Mouse (Mus musculus) splenic B cell, adult 2 months (primary cell): ENCODE results near the gene Epn2.

Source experiments
- DNase-seq: peaks from one replicate; pipeline ENCODE4 v3.0.0-alpha.2; 2011; ENCODE audit warnings: low read depth, low spot score
- H3K27me3 ChIP-seq: 2 replicates; pipeline ENCODE4 v1.6.1; 2012; ENCODE audit warnings: mild to moderate bottlenecking, low read length, moderate library complexity, mixed read lengths; ENCODE audit not compliant: control insufficient read depth, poor library complexity, insufficient read depth, severe bottlenecking
- H3K36me3 ChIP-seq: 2 replicates; pipeline ENCODE4 v1.6.1; 2012; ENCODE audit warnings: mild to moderate bottlenecking, low read length, moderate library complexity, mixed read lengths; ENCODE audit not compliant: control insufficient read depth, poor library complexity, insufficient read depth, severe bottlenecking

Epn2 gene

DNA sequence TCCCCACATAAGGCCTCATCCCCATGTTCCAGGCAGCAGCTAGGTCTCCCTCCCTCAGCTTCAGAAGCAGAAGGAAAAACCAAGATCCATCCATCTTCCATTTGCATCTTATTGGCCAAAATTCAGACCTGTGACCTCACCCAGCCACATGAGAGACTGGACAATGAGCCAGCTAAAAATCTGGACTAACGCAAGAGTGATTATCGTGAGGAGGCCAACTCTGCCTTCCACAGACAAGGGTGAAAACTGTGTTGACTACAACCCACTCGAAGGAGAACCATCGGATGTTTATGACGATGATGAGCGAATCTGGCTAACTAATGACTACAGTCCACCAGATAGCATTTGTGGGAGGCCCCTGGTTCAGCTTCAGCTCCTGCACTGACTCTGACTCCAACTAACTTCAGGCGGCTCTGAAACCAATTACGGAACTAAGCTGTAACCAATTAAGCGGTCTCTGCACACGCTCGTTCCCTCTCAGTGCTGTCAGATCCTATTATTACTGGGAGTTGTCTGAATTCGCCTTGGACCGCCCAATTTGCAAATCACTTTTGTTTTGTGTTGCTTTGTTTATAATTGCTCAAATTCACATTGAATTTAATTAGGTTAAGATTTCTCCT, 96.2 kb downstream of the Epn2 start:
- H3K36me3 ChIP-seq = no peaks in the 10 kb centered on the region
- H3K27me3 ChIP-seq = no peaks in the 10 kb centered on the region
- no peak for DNase-seq

DNA sequence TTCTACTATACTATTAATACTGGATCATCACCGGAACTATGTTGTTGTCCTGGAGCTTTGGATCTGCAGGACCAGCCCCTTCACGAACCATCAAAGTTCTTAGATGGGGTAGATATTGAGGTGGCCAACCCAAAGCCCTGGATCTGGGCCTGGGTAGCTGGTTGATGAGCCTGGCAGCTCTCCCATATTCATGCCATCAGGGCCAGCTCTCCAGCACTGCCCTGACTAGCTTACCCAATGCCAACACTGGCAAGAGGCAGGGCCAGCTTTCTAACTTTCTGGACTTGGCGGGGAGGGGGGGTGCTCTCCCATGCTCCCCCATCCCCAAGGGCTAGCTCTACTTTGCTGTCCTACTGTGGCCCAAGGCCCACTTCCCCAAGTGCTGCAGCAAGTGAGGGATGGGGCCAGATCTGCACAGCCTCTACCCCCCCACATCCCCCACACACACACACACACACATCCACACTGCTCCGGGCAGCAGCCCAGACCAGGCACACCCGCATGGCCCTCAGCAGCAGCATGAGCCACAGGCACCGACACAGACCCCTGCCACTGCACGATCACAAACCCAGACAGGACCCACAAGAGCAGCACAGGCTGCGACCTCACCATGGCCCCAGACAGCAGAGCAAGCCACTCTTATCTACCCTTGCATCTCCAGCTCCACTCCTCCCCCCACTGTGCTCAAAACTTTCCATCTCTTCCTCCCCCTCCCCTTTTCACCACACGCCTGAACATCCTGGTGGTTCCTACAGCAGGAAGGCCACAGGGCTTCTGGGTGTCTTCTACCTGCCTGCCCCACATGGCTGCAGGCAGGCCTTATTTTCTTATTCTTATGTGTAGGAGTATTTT, 98.0 kb downstream of the Epn2 start:
- DNase-seq = no peak

DNA sequence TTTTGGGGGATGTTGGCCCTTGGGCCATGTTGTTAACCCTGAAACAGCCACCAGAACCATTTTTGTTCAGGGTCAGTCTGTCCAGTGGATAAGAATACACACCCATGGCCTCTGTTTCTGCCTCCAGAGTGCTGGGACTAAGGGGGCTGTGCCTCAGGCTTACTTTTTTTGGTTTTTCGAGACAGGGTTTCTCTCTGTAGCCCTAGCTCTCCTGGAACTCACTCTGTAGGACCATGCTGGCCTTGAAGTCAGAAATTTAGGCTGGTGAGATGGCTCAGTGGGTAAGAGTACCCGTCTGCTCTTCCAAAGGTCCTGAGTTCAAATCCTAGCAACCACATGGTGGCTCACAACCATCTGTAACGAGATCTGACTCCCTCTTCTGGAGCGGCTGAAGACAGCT, 100.7 kb downstream of the Epn2 start:
- Histone ChIP-seq H3K36me3 (no peaks in the 10 kb centered on the region), H3K27me3 (no peaks in the 10 kb centered on the region)
- no peak for DNase-seq

More for the DNA sequence above, 98.0 kb downstream of the Epn2 start:
- Histone ChIP-seq H3K27me3 (no peaks in the 10 kb centered on the region), H3K36me3 (no peaks in the 10 kb centered on the region)

DNA sequence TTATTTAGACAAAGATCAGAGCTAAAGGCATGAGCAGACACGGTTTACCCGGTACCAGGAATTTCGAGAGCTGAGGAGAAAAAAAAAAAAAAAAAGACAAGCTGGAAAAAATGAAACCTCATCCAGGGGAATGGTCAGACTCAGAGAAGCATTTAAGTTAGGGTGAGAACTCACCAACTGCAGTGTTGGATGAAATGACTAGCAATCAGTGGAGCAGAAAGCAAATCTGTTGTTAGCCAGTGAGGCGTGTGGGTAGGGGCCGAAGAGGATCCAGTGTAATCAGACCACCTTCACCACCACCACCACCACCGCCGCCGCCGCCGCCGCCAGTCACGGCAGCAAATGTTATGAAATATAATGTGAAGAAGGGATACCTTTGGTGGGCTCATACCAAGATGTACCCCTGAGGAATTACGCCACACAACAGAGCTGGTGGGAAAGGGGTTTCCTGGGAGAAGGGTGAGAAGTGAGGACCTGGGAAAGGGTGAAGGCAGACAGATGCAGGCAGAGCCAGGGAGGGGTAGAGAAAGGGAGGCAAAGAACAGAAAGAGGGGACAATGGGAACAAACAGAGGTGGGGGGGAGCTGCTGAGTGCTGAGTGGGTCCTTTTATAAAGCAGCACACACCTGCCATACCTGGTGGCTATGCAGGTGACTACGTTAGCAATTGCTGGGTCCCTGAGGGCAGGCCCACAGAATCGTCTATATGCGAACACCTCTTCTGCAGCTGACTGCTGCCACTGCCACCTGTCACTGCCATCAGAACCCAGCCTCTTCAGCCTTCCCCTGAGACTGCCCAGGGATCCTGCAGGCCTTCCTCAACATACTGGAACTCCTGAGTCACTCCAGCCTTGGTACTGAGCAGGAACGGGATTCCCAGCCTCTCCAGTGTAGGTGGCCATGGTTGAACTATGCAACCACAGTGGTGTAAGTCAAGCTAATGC, 101.7 kb downstream of the Epn2 start:
- no peak for DNase-seq
- no peaks in the 10 kb centered on the region for H3K36me3 ChIP-seq
- H3K27me3 ChIP-seq = no peaks in the 10 kb centered on the region

DNA sequence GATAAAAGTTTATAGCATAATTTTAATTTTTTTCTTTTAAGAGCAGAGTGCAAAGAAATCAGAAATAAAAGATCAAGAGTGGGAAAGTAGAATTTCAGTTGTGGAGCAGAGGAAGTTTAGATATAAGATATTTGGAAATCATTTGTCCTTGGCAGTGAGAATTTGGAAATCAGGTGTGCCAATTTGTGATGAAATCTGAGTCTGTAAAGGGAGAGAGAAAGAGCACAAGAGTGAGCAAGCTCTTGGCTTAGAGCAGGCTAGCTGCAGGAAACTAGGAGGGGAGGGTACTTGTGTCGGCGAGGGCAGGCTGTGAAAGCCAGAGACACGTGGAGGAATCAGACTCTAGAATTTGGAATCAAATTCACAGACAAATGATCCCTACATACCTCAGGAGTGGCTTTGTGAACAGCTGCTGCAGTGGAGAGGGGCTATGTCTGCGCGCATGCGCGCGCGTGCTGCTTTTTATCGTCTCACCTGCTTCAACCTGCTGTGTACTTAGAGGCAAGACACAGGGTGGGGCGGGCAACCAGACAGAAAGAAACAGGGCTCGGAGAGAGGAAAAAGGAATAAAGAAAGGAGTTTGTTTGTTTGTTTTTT, 102.6 kb downstream of the Epn2 start:
- DNase-seq = no peak
- no peaks in the 10 kb centered on the region for H3K27me3 ChIP-seq
- no peaks in the 10 kb centered on the region for H3K36me3 ChIP-seq

DNA sequence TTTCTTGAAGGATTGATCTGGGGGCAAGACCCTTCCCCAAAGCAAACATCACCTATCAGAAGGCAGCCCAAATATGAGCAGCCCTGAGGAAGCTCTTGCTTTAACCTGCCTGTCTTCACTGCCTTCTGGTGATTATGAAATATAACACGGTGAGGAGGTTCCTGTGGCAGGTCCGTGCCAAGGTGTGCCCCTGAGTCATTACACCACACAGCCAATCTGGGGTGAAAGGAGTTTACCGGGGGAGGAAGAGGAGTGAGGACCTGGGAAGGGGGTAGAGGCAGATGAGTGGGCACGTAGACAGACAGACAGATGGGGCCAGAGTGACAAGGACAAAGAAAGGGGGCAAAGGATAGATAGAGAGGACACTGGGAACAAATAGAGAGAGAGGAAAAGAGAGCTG, 105.9 kb downstream of the Epn2 start:
- Histone ChIP-seq H3K27me3 (no peaks in the 10 kb centered on the region), H3K36me3 (no peaks in the 10 kb centered on the region)
- DNase-seq = no peak

DNA sequence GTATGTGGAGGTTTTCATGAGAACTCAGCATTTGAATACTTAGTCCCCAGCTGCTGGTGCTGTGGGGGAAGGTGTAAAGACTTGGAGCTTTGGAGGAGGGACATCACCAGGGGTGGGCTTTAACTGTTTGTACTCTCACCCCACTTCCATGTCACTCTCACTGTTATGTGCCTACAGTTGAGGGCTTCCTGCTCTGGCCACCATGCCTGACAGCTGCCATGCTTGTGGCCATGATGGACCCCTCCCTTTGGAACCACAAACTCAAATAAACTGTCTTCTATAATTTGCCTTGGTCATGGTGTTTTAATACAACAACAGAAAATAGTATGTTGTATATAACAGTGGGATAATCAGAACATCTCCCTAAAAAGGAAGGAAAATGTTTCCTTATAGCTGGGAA, 108.6 kb downstream of the Epn2 start:
- no peak for DNase-seq
- Histone ChIP-seq H3K36me3 (no peaks in the 10 kb centered on the region), H3K27me3 (no peaks in the 10 kb centered on the region)

DNA sequence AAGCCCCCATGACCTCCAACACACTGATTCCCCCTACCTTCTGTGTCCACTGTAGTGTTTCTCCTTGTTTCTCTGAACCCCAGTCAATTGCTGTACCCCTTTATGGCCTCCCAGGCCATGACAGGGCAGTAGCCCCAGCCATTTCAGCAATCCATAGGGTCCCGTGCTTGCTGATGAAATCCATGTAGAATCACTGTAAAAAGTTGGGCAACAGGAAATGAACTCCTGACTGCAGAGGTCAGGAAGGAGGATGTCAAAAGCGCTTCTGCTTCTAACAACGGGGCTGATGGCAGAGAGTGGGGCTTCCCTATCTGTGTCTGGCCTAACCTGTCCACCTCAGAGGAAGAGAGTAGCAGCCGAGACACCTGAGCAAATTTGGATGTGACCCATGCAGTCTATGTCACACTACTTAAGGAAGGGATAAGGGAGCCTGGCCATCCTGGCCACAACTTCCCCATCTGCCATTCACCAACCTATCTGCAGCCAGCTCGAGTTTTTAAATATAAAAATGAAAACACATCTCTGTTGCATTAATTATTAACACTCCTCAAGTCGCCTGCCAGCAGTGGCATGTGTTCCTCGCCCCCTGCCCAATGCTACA, 110.1 kb downstream of the Epn2 start:
- H3K36me3 ChIP-seq = no peaks in the 10 kb centered on the region
- no peaks in the 10 kb centered on the region for H3K27me3 ChIP-seq
- DNase-seq = no peak

DNA sequence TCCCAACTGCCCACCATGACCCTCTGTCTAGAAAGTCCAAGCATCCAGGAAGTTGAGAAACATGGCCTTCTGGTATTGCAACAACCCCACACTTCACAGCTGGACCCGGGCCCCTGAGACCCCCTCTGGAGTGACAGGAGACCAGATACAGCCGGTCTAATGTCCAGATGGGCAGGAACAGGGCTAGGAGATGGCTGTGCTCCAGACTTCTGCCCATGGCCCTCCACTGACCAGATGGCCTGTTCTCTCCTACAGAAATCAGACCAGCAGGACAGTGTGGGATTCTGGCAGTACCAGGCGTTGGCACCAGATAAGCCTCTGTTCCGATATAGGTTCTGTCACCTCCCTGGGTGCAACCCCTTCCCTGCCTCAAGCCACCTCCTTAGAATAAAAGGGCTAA, 111.0 kb downstream of the Epn2 start:
- Histone ChIP-seq H3K27me3 (no peaks in the 10 kb centered on the region), H3K36me3 (no peaks in the 10 kb centered on the region)
- no peak for DNase-seq
